33 mouse cellular contexts compared by ENCODE assay signal in genomic region chr1:20823906-20824305, GRCm38 (mm10). TPM values are rescaled to one million over a fixed set of nuclear protein-coding genes. Genes with fewer than 3 reads are reported as not detected.
A peak's percentile ranks its signal among the peaks of the same experiment; 100 is the strongest.
DNase-seq lines count a peak whose midpoint lies in the region; ATAC-seq and TF ChIP-seq lines count a peak whose summit lies in the region.
"Had no signal": no experiment of that assay in that cellular context is flagged by ENCODE, and none has a peak within 500 bp of the region (broad histone marks: within the 10 kb centered on the region; RNA-seq: fewer than 3 reads in every experiment).

No protein-coding gene starts in this region.

- no peak for TF ChIP-seq POLR2A in brain, embryonic 14.5 days (IDR thresholded peaks at IDR 0.05; ENCODE audit: borderline replicate concordance, extremely low read depth, insufficient read depth, insufficient read length, poor library complexity, severe bottlenecking)

- TF ChIP-seq CTCF in brain, embryonic 14.5 days (IDR thresholded peaks at IDR 0.05; ENCODE audit: borderline replicate concordance, extremely low read depth, insufficient read depth, insufficient read length): no peak
- TF ChIP-seq CTCF in hindbrain, postnatal 0 days (IDR thresholded peaks at IDR 0.05; ENCODE audit: low read depth): no peak

- H3K4me1 ChIP-seq in heart, embryonic 10.5 days: no peaks in the 10 kb centered on the region
- peaks cover 9% of the 10 kb centered on the region; the same call in 1 of the 2 replicates for H3K4me1 ChIP-seq in forebrain, embryonic 12.5 days
- H3K4me1 ChIP-seq in forebrain, embryonic 15.5 days: peaks cover 22% of the 10 kb centered on the region
- H3K4me1 ChIP-seq in hindbrain, postnatal 0 days (ENCODE audit: insufficient read depth, low read length): no peaks in the 10 kb centered on the region
- H3K4me1 ChIP-seq: embryonic facial prominence, embryonic 13.5 days; intestine, embryonic 15.5 days had no signal

- peak; percentile 47 for DNase-seq in heart, embryonic 10.5 days (ENCODE audit: low spot score)
- DNase-seq in heart, adult 9 months (ENCODE audit: low spot score in 2 of 2): no peak
- DNase-seq in brain, embryonic 14.5 days (ENCODE audit: low read depth): peak; percentile 88
- no peak for DNase-seq in hindbrain, postnatal 0 days (ENCODE audit: low spot score)
- DNase-seq: adrenal gland, adult 2 months; adrenal gland, postnatal 14 days; cerebellum, adult 11-12 months; cerebellum, adult 8-10 months; cerebellum, postnatal 10 days; cerebellum, postnatal 36 days; embryo, embryonic 11 days; gastrocnemius, adult 2 months; gastrocnemius, postnatal 25 days; heart, adult 18-20 months; kidney, adult 11 months had no signal

- H3K9me3 ChIP-seq in heart, embryonic 10.5 days: no peaks in the 10 kb centered on the region
- no peaks in the 10 kb centered on the region for H3K9me3 ChIP-seq in forebrain, embryonic 12.5 days
- no peaks in the 10 kb centered on the region for H3K9me3 ChIP-seq in forebrain, embryonic 15.5 days
- H3K9me3 ChIP-seq in hindbrain, postnatal 0 days (ENCODE audit: low read length): no peaks in the 10 kb centered on the region
- H3K9me3 ChIP-seq: embryonic facial prominence, embryonic 10.5 days; embryonic facial prominence, embryonic 13.5 days; hindbrain, embryonic 15.5 days; intestine, embryonic 15.5 days had no signal

- H3K4me3 ChIP-seq in heart, embryonic 10.5 days: no peak overlapping the region
- H3K4me3 ChIP-seq in forebrain, embryonic 12.5 days (replicated peaks): no peak overlapping the region
- no peak overlapping the region for H3K4me3 ChIP-seq in forebrain, embryonic 15.5 days
- no peak overlapping the region for H3K4me3 ChIP-seq in hindbrain, postnatal 0 days (ENCODE audit: low read length)
- H3K4me3 ChIP-seq: embryonic facial prominence, embryonic 10.5 days; embryonic facial prominence, embryonic 13.5 days; erythroblast, embryonic 14.5 days; gastrocnemius, adult 2 months; hindbrain, embryonic 12.5 days; hindbrain, embryonic 15.5 days; intestine, embryonic 15.5 days had no signal

- 69% methylated on average over 2 of the region's 2 CpGs for WGBS in heart, embryonic 10.5 days
- 15% methylated on average over 2 of the region's 2 CpGs for WGBS in forebrain, embryonic 12.5 days
- 6% methylated on average over 2 of the region's 2 CpGs for whole genome bisulfite sequencing in forebrain, embryonic 15.5 days
- WGBS in hindbrain, postnatal 0 days: 52% methylated on average over 2 of the region's 2 CpGs

- H3K36me3 ChIP-seq in heart, embryonic 10.5 days: no peaks in the 10 kb centered on the region
- no peaks in the 10 kb centered on the region for H3K36me3 ChIP-seq in forebrain, embryonic 12.5 days (replicated peaks)
- H3K36me3 ChIP-seq in forebrain, embryonic 15.5 days: no peaks in the 10 kb centered on the region
- H3K36me3 ChIP-seq in hindbrain, postnatal 0 days (ENCODE audit: insufficient read depth, low read length): no peaks in the 10 kb centered on the region
- H3K36me3 ChIP-seq: embryonic facial prominence, embryonic 10.5 days; embryonic facial prominence, embryonic 13.5 days; hindbrain, embryonic 12.5 days; hindbrain, embryonic 15.5 days; intestine, embryonic 15.5 days had no signal

- no peaks in the 10 kb centered on the region for H3K27me3 ChIP-seq in heart, embryonic 10.5 days (ENCODE audit: insufficient read depth, poor library complexity, severe bottlenecking)
- H3K27me3 ChIP-seq in forebrain, embryonic 12.5 days: no peaks in the 10 kb centered on the region
- H3K27me3 ChIP-seq in forebrain, embryonic 15.5 days: no peaks in the 10 kb centered on the region
- H3K27me3 ChIP-seq in hindbrain, postnatal 0 days (ENCODE audit: insufficient read depth, low read length): no peaks in the 10 kb centered on the region
- H3K27me3 ChIP-seq: embryonic facial prominence, embryonic 13.5 days; hindbrain, embryonic 12.5 days; hindbrain, embryonic 15.5 days; intestine, embryonic 15.5 days had no signal

- H3K27ac ChIP-seq in heart, embryonic 10.5 days: no peak overlapping the region
- peak overlapping the region; percentile 68 for H3K27ac ChIP-seq in forebrain, embryonic 12.5 days
- peak overlapping the region; percentile 64 for H3K27ac ChIP-seq in forebrain, embryonic 15.5 days (replicated peaks)
- H3K27ac ChIP-seq in hindbrain, postnatal 0 days: no peak overlapping the region
- H3K27ac ChIP-seq: embryonic facial prominence, embryonic 10.5 days; embryonic facial prominence, embryonic 13.5 days; gastrocnemius, adult 2 months; hindbrain, embryonic 12.5 days; hindbrain, embryonic 15.5 days; intestine, embryonic 15.5 days had no signal

- ATAC-seq in forebrain, embryonic 12.5 days (ENCODE audit: low FRiP score): no peak
- 0 out of 2 replicates have a peak, but pooled peaks have one; percentile 4 for ATAC-seq in forebrain, embryonic 15.5 days (replicated peaks)
- no peak for ATAC-seq in hindbrain, postnatal 0 days
- ATAC-seq: CD4-positive, CD25-positive, alpha-beta regulatory T cell, adult 4 months; intestine, embryonic 15.5 days had no signal

- no peak overlapping the region for H3K9ac ChIP-seq in forebrain, embryonic 12.5 days
- H3K9ac ChIP-seq in forebrain, embryonic 15.5 days (replicated peaks): no peak overlapping the region
- no peak overlapping the region for H3K9ac ChIP-seq in hindbrain, postnatal 0 days (replicated peaks; ENCODE audit: low read length)
- H3K9ac ChIP-seq: embryonic facial prominence, embryonic 13.5 days; hindbrain, embryonic 12.5 days; hindbrain, embryonic 15.5 days; intestine, embryonic 15.5 days had no signal

- no peak overlapping the region for H3K4me2 ChIP-seq in forebrain, embryonic 12.5 days
- no peak overlapping the region for H3K4me2 ChIP-seq in forebrain, embryonic 15.5 days (replicated peaks)
- H3K4me2 ChIP-seq in hindbrain, postnatal 0 days (ENCODE audit: low read depth, low read length): no peak overlapping the region
- H3K4me2 ChIP-seq: embryonic facial prominence, embryonic 13.5 days; heart, embryonic 11.5 days; hindbrain, embryonic 12.5 days; hindbrain, embryonic 15.5 days; intestine, embryonic 15.5 days had no signal

RNA-seq across cellular contexts. Expression of gene Mcm3, which starts 3.8 kb away (rescaled TPM):
- 168 and 195 TPM in 2 replicates for polyA plus RNA-seq in heart, embryonic 10.5 days (2016; fragmentation: Nextera tagmentation; extraction: Ambion mirVana)
- 29.0 and 31.6 TPM in 2 replicates for polyA plus RNA-seq in brain, embryonic 14.5 days (2012; rRNA removed)
- 159 and 165 TPM in 2 replicates for polyA plus RNA-seq in forebrain, embryonic 12.5 days (2016; fragmentation: Nextera tagmentation; extraction: Ambion mirVana)
- polyA plus RNA-seq in forebrain, embryonic 15.5 days (2015; fragmentation: Nextera tagmentation; extraction: Ambion mirVana): 51.8 and 59.7 TPM in 2 replicates
- 23.1 and 39.9 TPM in 2 replicates for total RNA-seq in hindbrain, postnatal 0 days (2014; rRNA removed)
- 17.4 and 18.1 TPM in 2 replicates for polyA plus RNA-seq in hindbrain, postnatal 0 days (2015; fragmentation: Nextera tagmentation; extraction: Ambion mirVana)

RNA-seq across cellular contexts. Expression of gene Il17f, which starts 33.5 kb away (rescaled TPM):
- polyA plus RNA-seq in heart, embryonic 10.5 days (2016; fragmentation: Nextera tagmentation; extraction: Ambion mirVana): 0.16 TPM in 1 of 2 replicates, not detected in the other
- 0.31 and 0.35 TPM in 2 replicates for polyA plus RNA-seq in brain, embryonic 14.5 days (2012; rRNA removed)
- 0.43 TPM in 1 of 2 replicates, not detected in the other for polyA plus RNA-seq in forebrain, embryonic 12.5 days (2016; fragmentation: Nextera tagmentation; extraction: Ambion mirVana)
- polyA plus RNA-seq in forebrain, embryonic 15.5 days (2015; fragmentation: Nextera tagmentation; extraction: Ambion mirVana): not detected in 2 replicates
- not detected in 2 replicates for total RNA-seq in hindbrain, postnatal 0 days (2014; rRNA removed)
- polyA plus RNA-seq in hindbrain, postnatal 0 days (2015; fragmentation: Nextera tagmentation; extraction: Ambion mirVana): 0.19 TPM in 1 of 2 replicates, not detected in the other
- total RNA-seq: adrenal gland, adult 2 months; adrenal gland, postnatal 14 days; gastrocnemius, adult 2 months; gastrocnemius, postnatal 25 days; heart, adult 18-20 months; heart, postnatal 25 days; hematopoietic stem cell, adult 5-6 weeks; MEL had no signal
- polyA plus RNA-seq: adrenal gland, adult 2 months; C2C12; cortical plate, adult 2 months; embryonic facial prominence, embryonic 13.5 days; erythroblast, embryonic 14.5 days; frontal cortex, adult 2 months; gonadal fat pad, adult 2 months; heart, embryonic 11.5 days; heart, postnatal 0 days; hindbrain, embryonic 15.5 days; intestine, embryonic 15.5 days had no signal

Comparison
In these comparisons a context has a peak if more than half of its experiments do, and no peak if none do; other contexts are left out.
1. DNase-seq: peak in heart, embryonic 10.5 days (single experiment) and brain, embryonic 14.5 days (single experiment); none in heart, adult 9 months (0 of 2) and hindbrain, postnatal 0 days (single experiment).
2. H3K27ac ChIP-seq: peak in forebrain, embryonic 12.5 days (single experiment) and forebrain, embryonic 15.5 days (single experiment); none in heart, embryonic 10.5 days (single experiment) and hindbrain, postnatal 0 days (single experiment).